Mouse (Mus musculus) liver, embryonic 14.5 days (tissue): ENCODE data around the gene Pisd. TPM values are rescaled to one million over a fixed set of nuclear protein-coding genes. Genes with fewer than 3 reads are reported as not detected.

Experiments used
- ATAC-seq: fragments of 200-750 bp; cut with Nextera tagmentation; 2 replicates; pipeline ENCODE4 v1.8.0; 2017; ENCODE audit warnings: moderate number of reproducible peaks, mild to moderate bottlenecking, moderate library complexity; ENCODE audit not compliant: insufficient read depth
- DNase-seq, 3 experiments: peaks; one replicate each; pipeline ENCODE4 v3.0.0-alpha.2; 2012 to 2013; ENCODE audit warnings: low read depth in 3 of 3, low spot score in 3 of 3
- H3K27ac ChIP-seq: fragments of 300-500 bp; sonication (generic); 2 replicates; pipeline ENCODE4 v1.5.1; 2014; ENCODE audit warnings: moderate library complexity, mild to moderate bottlenecking, control low read depth, inconsistent platforms
- H3K27me3 ChIP-seq: fragments of 300-500 bp; sonication (generic); 2 replicates; pipeline ENCODE4 v1.6.1; 2014; ENCODE audit warnings: mild to moderate bottlenecking, low read length, moderate library complexity; ENCODE audit not compliant: control insufficient read depth, insufficient read depth
- H3K36me3 ChIP-seq: fragments of 300-500 bp; sonication (generic); replicated peaks from 2 replicates; pipeline ENCODE4 v1.6.1; 2014; ENCODE audit warnings: low read depth; ENCODE audit not compliant: control insufficient read depth, insufficient read depth
- H3K4me1 ChIP-seq, 2 experiments: fragments of 200-500 bp in 1 of 2; fragments of 300-500 bp in 1 of 2; sonication (generic) in 1 of 2; replicated peaks; 2 replicates each; pipeline ENCODE4 v1.6.1; 2012 to 2014; ENCODE audit warnings: antibody characterized with exemption in 1 of 2, inconsistent platforms in 1 of 2, low read length in 1 of 2; ENCODE audit not compliant: control insufficient read depth in 2 of 2, insufficient read depth in 2 of 2
- H3K4me2 ChIP-seq: fragments of 300-500 bp; sonication (generic); 2 replicates; pipeline ENCODE4 v1.6.1; 2014; ENCODE audit warnings: low read depth, mild to moderate bottlenecking, control low read depth, moderate library complexity
- H3K4me3 ChIP-seq, 2 experiments: fragments of 200-500 bp in 1 of 2; fragments of 300-500 bp in 1 of 2; sonication (generic) in 1 of 2; 2 replicates each; pipeline ENCODE4 v1.5.1; 2012 to 2014; ENCODE audit warnings: low read depth in 2 of 2, low read length in 2 of 2, mild to moderate bottlenecking in 2 of 2, control low read depth in 1 of 2, inconsistent platforms in 1 of 2, moderate library complexity in 1 of 2; ENCODE audit not compliant: insufficient read depth in 1 of 2
- H3K9ac ChIP-seq: fragments of 300-500 bp; sonication (generic); replicated peaks from 2 replicates; pipeline ENCODE4 v1.6.1; 2014; ENCODE audit warnings: mild to moderate bottlenecking, control low read depth, moderate library complexity
- H3K9me3 ChIP-seq: fragments of 300-500 bp; sonication (generic); 2 replicates; pipeline ENCODE4 v1.6.1; 2016; ENCODE audit warnings: low read length, mixed read lengths; ENCODE audit not compliant: control insufficient read depth
- CTCF ChIP-seq: IDR thresholded peaks from 2 replicates; pipeline ENCODE4 v1.5.1; 2016; ENCODE audit warnings: antibody characterized with exemption, low read depth, control low read depth
- EP300 ChIP-seq: IDR thresholded peaks from 2 replicates; pipeline ENCODE4 v1.6.1; 2016; ENCODE audit warnings: antibody characterized with exemption, low read depth
- WGBS: fragments of 180-500 bp; shearing (Covaris S2); extraction: QIAGEN DNeasy Blood & Tissue Kit; methylation state at CpG from one replicate; pipeline ENCODE4 v1.1.7; 2014; ENCODE audit not compliant: insufficient replicate concordance; 5-methylcytosine and 5-hydroxymethylcytosine counted together
- polyA plus RNA-seq, 2 experiments: library from polyadenylated mRNA; depleted of rRNA in 1 of 2; stranded (reverse) in 1 of 2; unstranded in 1 of 2; fragments of >200 nt; fragmentation: Nextera tagmentation in 1 of 2; extraction: Ambion mirVana in 1 of 2; gene quantifications; 2 replicates each; pipeline versions ENCODE4 v1.2.1 to v1.2.3; 2012 to 2014

The Pisd gene
- polyA plus RNA-seq, 2 experiments = 21.7 to 29.0 TPM

GRCm38 (mm10) chr5:32720416-32720815 is 65.0 kb downstream of the Pisd start:
- no peak overlapping the region for H3K4me3 ChIP-seq
- peaks cover 0 to 11% of the 10 kb centered on the region in 2 experiments; a peak in 2 of 4 replicates for H3K4me1 ChIP-seq
- H3K4me2 ChIP-seq = no peak overlapping the region
- no peaks in the 10 kb centered on the region for H3K9me3 ChIP-seq
- no peak for ATAC-seq
- H3K27ac ChIP-seq = no peak overlapping the region
- 68% methylated on average over 9 of the region's 9 CpGs for WGBS
- H3K36me3 ChIP-seq = no peaks in the 10 kb centered on the region
- TF ChIP-seq EP300 (no peak), CTCF (no peak)
- H3K9ac ChIP-seq = no peak overlapping the region
- H3K27me3 ChIP-seq = no peaks in the 10 kb centered on the region
- DNase-seq = no peak

GRCm38 (mm10) chr5:32718916-32719315 is 66.5 kb downstream of the Pisd start:
- ATAC-seq (no peak), DNase-seq (peak in 1 of 3 experiments; percentile 41)
- H3K27ac ChIP-seq = no peak overlapping the region
- H3K9ac ChIP-seq = no peak overlapping the region
- no peak for TF ChIP-seq CTCF
- TF ChIP-seq EP300 = no peak
- H3K9me3 ChIP-seq = no peaks in the 10 kb centered on the region
- 34% methylated on average over 6 of the region's 6 CpGs for WGBS
- no peak overlapping the region for H3K4me3 ChIP-seq
- H3K4me2 ChIP-seq = no peak overlapping the region
- H3K27me3 ChIP-seq = no peaks in the 10 kb centered on the region
- no peaks in the 10 kb centered on the region for H3K36me3 ChIP-seq
- peaks cover 0 to 6% of the 10 kb centered on the region in 2 experiments; a peak in 2 of 4 replicates for H3K4me1 ChIP-seq

- no peak overlapping the region for H3K4me3 ChIP-seq
- H3K9ac ChIP-seq = no peak overlapping the region
- WGBS = 30% methylated on average over 1 of the region's 1 CpGs
- H3K4me1 ChIP-seq = peaks cover 0 to 9% of the 10 kb centered on the region in 2 experiments; a peak in 2 of 4 replicates
- TF ChIP-seq EP300 = no peak
- no peak for TF ChIP-seq CTCF
- no peaks in the 10 kb centered on the region for H3K27me3 ChIP-seq
- no peak overlapping the region; the same call in 1 of the 2 replicates for H3K27ac ChIP-seq
- no peaks in the 10 kb centered on the region for H3K36me3 ChIP-seq
- H3K9me3 ChIP-seq = no peaks in the 10 kb centered on the region
- no peak for ATAC-seq
- no peak overlapping the region for H3K4me2 ChIP-seq
- DNase-seq = no peak
These were observed 67.7 kb downstream of the Pisd start for GRCm38 (mm10) chr5:32717726-32718125.

GRCm38 (mm10) chr5:32713703-32714467 is 71.6 kb downstream of the Pisd start:
- ATAC-seq = peak; percentile 90
- peak; percentile 96 to 97 (median 97) for DNase-seq
- Histone ChIP-seq H3K27me3 (no peaks in the 10 kb centered on the region), H3K4me2 (peak overlapping the region; percentile 87), H3K9ac (peak overlapping the region; percentile 56), H3K4me1 (peaks cover 0 to 6% of the 10 kb centered on the region in 2 experiments; a peak in 2 of 4 replicates), H3K9me3 (no peaks in the 10 kb centered on the region), H3K27ac (peak overlapping the region; percentile 82), H3K36me3 (no peaks in the 10 kb centered on the region), H3K4me3 (peak overlapping the region; percentile 72 to 78)
- under 1% methylated on average over 55 of the region's 55 CpGs for WGBS
- peak; percentile 86 for TF ChIP-seq CTCF
- 0 out of 2 replicates have a peak, but pooled peaks have one; percentile 26 for TF ChIP-seq EP300

- Histone ChIP-seq H3K4me1 (peaks cover 0 to 6% of the 10 kb centered on the region in 2 experiments; a peak in 2 of 4 replicates), H3K27me3 (no peaks in the 10 kb centered on the region), H3K36me3 (no peaks in the 10 kb centered on the region), H3K4me3 (peak overlapping the region; percentile 72 to 78), H3K4me2 (peak overlapping the region; percentile 87), H3K27ac (peak overlapping the region; percentile 82), H3K9me3 (no peaks in the 10 kb centered on the region), H3K9ac (peak overlapping the region; percentile 56)
- no peak for TF ChIP-seq CTCF
- TF ChIP-seq EP300 = no peak
- no peak for DNase-seq
- ATAC-seq = peak; percentile 21
- 30% methylated on average over 2 of the region's 2 CpGs for WGBS
These were observed 72.3 kb downstream of the Pisd start for GRCm38 (mm10) chr5:32713042-32713702.
